Mouse (Mus musculus): ENCODE measurements around the gene Bco2. TPM values are rescaled to one million over a fixed set of nuclear protein-coding genes. Genes with fewer than 3 reads are reported as not detected.

Gene Bco2
- total RNA-seq, 4 experiments from 2014 or later: 4.1 to 4.8 (median 4.4) TPM

DNA sequence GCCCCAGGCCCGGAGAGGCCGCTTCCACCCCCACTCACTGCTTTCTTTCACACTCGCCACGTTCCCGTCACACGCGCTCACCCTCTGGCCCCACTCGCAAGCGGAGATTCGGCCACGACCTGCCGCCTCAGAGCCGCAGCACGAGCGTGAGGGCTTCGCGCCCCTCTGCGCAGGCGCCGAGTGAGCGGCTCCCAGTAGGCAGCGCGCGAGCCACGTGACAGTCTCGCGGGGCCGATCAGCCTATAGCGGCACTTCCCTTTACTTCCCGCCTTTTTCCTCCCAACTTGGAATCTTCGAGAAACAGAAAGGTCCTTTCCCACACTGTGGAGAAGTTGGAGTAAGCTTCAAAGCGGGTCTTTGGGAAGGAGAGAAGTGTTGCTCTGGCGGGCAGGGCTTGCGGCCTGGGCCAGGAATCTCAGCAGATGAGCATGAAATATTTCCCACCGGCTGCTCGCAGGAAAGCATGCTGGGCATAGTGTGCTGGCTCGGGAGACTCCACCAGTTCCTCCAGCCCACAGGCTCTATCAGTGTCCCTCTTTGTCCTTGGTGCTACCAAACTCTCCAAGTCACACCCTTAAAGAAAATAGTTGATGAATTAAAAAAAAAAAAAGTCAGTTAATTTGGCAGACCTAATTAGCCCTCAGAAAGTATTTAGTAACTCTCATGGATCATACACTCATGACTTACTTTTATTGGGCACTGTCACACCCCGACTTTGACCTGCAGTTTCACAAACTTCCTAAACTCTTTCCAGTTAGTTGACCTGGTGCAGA, 6.3 kb upstream of the Bco2 start, which contains the start of gene Tex12:
Tex12 (minus strand) TSS at position 181 of the 773 bp plus-strand sequence.
- DNase-seq (ENCODE audit: low spot score in 2 of 2): no peak

- peak; percentile 51 to 79 for DNase-seq (ENCODE audit: low spot score in 2 of 2)
These were observed 514 bp downstream of the Bco2 start, which contains the start of gene Il18 for GRCm38 (mm10) chr9:50554241-50555093. Gene Il18 (plus strand): TSS chr9:50554827.

DNA sequence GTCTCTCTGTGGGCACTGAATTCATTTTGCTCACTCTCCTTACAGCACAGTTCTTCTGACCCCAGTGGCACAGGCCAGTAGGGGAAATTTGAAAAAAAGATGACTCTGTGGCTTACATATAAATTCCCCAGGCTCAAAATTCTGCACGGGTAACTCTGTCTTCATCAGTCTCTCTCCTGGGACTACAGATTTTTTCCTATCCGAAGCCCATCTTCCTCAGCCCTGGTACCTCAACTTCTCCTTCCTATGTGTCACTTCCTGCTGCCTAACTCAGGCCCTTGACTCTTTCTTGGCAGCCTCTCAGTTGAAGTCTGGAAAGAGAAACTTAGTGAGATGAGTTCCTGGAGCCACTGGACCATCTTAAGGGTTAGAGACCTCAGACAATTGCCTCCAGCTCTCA, 1.4 kb downstream of the Bco2 start:
- DNase-seq (ENCODE audit: low spot score in 2 of 2): no peak

- DNase-seq (ENCODE audit: low spot score in 2 of 2): no peak
These were observed 2.8 kb downstream of the Bco2 start for GRCm38 (mm10) chr9:50552206-50552605.

DNA sequence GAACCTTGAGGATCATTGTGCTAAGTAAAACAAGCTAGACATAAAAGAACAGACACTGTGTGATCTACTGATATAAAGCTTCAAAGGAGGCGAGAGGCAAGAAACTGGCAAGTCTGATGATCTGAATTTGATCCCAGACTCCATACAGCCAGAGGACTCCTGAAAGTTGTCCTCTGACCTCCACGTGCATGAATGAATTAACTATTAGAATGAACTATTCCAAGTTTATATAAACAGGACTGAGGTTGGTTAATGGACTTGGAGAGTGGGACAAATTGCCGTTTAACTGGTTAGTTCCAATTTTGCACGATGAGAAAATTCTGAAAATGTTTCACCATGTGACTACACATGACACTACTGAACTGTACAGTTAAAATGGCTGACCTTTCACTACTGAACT, 6.0 kb downstream of the Bco2 start:
- no peak for DNase-seq (ENCODE audit: low spot score in 2 of 2)

DNA sequence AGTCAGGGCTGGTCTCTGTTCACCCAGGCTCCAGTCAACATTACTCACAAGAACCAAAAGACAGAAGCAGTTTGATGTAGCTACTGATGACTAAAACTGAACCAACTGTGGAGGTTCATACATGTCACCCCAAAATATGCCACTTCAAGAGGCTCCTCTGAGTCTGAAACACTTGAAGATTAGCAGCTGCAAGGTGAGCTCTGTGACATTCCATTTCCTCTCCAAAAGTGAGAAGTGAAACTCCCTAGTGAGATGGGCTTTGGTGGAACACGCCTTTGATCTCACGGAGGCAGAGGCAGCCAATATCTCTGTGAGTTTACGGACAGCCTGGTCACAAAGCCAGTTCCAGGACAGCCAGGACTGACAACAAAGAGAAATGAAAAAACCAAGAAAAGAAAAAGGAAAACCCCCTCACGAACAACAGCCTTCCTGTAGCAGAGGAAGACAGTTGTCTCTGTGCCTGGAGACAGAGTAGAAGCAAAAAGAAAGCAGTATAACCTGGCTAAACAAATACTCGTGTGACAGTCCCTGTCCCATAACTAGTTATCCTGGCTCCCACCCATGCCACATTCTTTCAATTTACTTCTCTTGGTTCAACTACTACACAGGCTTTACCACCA, 7.0 kb downstream of the Bco2 start:
- no peak for DNase-seq (ENCODE audit: low spot score in 2 of 2)

DNA sequence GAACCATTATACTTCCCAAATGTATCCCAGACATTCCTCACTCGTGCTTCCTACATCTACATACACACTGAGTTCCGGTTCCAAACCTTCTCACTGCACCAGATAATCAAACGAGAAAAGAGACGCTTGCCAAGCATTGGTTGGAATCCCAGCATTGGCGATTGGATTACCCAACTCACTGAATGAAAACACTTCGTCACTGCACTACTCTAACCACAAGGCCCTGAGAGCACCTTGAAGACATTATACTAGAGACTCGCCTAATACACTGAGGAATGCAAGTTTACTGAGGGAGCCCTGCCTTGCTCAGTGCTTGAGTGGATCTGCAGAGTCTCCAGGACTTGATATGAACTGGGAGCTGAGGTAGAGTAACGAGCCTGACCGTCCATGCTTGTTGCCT, 12.6 kb downstream of the Bco2 start:
- DNase-seq (ENCODE audit: low spot score in 2 of 2): no peak

DNA sequence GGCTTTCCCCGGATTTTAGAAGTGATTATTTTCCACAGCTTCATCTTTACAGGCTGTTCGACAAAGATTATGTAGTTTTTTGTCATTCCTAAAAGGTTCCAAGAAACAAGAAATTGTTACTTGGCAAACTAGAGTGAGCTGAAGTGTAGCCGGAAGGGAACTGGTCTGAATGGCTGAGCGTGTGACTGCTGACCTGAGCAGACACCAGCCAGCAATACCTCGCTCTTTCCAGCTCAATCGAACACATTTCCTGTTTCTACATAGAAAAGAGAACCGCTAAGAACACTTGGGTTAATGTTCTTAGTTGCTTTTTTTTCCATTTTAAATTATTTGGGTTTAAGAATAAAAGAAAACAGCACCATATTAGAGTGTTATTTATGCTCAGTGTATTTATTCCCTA, 14.8 kb downstream of the Bco2 start:
- no peak for DNase-seq (ENCODE audit: low spot score in 2 of 2)

DNA sequence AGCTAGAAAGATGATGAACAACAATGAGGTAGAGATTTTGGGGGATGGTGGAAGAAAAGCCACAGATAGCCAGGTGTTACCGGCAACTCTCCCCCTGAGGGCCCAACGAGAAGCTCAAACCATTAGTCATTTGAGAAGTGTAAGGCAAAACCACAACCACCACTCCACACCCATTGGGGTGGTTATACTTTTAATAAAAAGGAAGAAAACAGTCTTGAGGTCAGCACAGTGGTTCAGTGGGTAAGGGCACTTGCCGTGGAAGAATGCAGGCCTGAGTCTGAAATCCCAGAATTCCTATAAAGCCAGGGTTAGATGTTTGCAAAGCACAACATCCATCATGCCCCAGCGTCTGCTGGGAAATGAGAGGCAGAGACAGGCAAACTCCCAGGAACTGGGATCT, 17.7 kb downstream of the Bco2 start:
- DNase-seq (ENCODE audit: low spot score in 2 of 2): no peak

DNA sequence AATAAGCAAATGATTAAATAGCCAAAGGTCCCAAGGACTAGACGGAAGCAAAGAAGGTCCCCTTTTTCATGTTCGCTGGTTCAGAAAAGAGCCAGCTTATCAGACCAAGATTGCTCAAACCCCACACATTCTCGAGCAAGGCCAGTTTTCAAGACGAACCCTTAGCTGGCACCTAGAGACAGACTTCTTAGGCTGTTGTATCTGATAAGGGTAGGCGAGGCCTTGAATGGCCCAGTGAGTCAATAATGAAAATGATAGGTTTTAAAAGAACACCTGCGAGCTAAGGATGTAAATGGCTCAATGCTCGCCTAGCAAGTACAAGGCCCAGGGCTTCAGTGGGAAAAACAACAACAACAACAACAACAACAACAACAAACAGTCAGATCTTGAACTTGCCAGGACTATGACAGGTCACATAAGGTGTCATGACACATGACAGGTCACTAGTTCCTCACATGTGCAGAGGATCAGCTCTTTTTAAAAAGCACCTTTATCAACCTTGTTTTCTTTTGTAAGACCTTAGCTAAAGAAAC, 18.3 kb downstream of the Bco2 start:
- DNase-seq (ENCODE audit: low spot score in 2 of 2): no peak

DNA sequence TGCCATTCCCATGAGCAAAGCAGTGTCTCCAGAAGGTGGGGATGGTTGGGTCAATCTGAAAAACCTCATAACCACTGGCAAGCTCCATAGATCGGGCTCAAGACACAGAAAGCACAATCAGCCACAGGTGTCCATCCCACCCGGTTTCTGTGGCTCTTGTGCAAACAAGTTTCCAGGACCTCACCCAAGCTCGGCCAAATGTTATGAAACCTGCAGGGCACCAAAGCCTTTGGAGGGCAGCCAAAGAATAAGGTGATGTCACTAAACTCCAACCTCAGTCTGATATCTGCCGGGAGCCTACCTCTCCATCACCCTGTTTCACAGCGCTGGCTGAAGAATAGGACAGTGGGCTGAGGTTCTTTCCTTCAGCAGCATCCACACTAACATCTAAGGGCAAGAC, 19.1 kb downstream of the Bco2 start:
- DNase-seq (ENCODE audit: low spot score in 2 of 2): no peak

- no peak for DNase-seq (ENCODE audit: low spot score in 2 of 2)
These were observed 21.2 kb downstream of the Bco2 start for GRCm38 (mm10) chr9:50533791-50534190.

- DNase-seq (ENCODE audit: low spot score in 2 of 2): no peak
These were observed 21.7 kb downstream of the Bco2 start for GRCm38 (mm10) chr9:50533328-50533727.

DNA sequence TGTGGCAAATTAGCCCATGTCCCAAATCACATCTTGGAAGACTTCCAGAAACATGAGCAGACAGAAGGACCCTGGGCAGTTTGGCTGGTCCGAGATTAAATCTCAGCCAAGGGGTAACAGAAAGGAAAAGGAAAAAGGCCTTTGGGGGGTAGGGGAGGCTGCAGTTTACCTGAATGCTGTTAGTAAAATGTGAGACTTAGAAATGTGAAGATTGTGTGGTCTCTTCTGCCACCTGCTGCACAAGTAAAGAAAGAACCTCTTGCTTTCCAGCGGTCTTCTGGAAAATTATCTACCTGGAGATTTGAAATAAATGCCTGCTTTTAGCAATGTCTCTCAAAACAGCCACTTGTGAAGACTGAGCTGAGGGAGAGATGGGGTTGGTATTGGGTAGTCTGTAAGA, 24.1 kb downstream of the Bco2 start:
- DNase-seq (ENCODE audit: low spot score in 2 of 2): no peak

- peak; percentile 91 to 95 for DNase-seq (ENCODE audit: low spot score in 2 of 2)
These were observed 26.6 kb downstream of the Bco2 start, which contains the start of gene Pts for GRCm38 (mm10) chr9:50528293-50528892. Gene Pts (minus strand): TSS chr9:50528724.

- DNase-seq (ENCODE audit: low spot score in 2 of 2): no peak
These were observed 27.1 kb downstream of the Bco2 start for GRCm38 (mm10) chr9:50527860-50528259.

DNA sequence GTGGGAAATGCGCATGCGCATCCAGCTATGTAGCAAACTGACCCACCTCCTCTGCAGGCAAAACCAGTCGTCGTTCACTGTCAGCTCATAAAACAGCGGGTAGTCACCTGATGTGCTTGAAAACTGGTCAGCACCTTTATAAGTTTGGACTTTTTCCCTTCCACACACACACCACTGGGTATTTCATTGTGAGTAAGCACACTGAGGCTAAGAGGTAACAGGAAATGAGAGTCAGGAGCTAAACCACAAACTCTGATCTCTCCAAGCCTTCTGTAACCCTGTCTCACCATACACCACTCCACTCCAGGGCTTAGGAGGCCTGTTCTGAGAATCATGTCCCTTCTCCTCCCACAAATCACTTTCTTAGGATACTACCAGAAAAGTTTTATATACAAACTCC, 29.4 kb downstream of the Bco2 start:
- DNase-seq (ENCODE audit: low spot score in 2 of 2): no peak

DNA sequence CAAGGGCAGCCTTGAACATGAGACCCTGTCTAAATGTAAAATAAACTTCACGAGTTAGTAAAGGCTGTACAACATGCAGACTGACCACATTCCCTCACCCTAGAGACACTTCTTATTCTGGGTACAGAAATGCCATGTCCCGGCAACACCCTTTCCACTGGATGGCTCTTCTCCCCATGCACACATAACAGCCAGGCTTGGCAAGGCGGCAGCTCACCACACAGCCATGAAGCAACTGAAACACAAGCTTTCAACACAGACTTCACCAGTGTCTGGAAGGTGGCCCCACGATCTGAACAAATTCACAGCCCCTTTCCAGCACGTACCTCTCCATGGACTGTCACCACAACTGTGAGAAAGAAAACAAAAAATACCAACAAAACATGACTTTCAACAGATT, 30.0 kb downstream of the Bco2 start:
- DNase-seq (ENCODE audit: low spot score in 2 of 2): no peak

DNA sequence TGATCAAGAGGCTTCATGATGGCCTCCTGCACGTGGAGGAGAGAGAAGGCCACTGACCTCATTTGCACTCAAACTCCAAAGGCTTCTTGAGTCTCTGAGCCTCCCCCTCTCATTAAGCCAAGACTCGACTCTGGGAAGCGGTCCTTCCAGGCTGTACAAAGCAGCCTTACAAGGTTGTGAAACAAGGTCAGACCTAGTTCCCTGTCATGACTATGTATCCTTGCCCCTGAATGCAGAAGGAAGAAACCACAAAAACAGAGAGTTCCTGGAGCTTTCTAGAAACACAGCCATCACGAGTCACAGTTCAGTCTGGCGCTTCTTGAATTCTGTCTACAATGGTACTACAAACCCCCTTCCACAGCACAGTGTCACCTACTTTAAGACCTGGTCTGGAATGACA, 32.4 kb downstream of the Bco2 start:
- no peak for DNase-seq (ENCODE audit: low spot score in 2 of 2)

GRCm38 (mm10) chr9:50521562-50521961, 33.4 kb downstream of the Bco2 start:
- no peak for DNase-seq (ENCODE audit: low spot score in 2 of 2)

DNA sequence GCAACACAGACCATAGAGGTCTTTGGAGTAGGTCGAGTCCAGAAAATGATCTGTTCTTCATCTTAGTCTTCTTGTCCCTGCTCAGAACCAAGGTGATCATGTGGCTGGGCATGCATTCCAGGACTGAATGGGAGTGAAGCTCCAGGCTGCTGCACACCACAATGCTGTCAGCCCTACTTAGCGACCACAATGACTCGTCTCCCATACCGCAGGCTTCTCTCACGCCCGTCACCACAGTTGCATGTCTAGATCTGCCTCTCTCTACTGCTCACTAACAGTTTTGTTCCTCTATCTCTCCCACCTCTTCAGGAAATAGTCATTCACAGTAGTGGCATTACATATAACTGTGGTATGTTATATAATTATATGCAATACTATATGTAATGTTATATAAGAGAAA, 34.2 kb downstream of the Bco2 start:
- DNase-seq (ENCODE audit: low spot score in 2 of 2): no peak
